Mouse (Mus musculus) megakaryocyte-erythroid progenitor cell, adult 5-6 weeks (primary cell): ENCODE measurements at regions not wholly inside any gene's neighbourhood (a gene's known extent, or its start where the extent isn't known, plus 50 kb on each side); places are given as distances from the start of the nearest gene placed in this dataset.
"Not testable (repeated sequence)": the region's sequence is repeated elsewhere in the genome, so short reads cannot be mapped to it uniquely, and the experiment has no call there.

ENCODE experiments used
- ATAC-seq: replicated peaks from 2 replicates; pipeline ENCODE4 v1.8.0; 2016; ENCODE audit warnings: mild to moderate bottlenecking, inconsistent platforms; ENCODE audit not compliant: severe bottlenecking, poor library complexity, low FRiP score, low TSS enrichment

- ATAC-seq: no peak
These were observed 486.2 kb downstream of the Hace1 start for GRCm38 (mm10) chr10:46063831-46064230.

- no peak for ATAC-seq
These were observed 493.1 kb downstream of the Hace1 start for GRCm38 (mm10) chr10:46070766-46071165.

DNA sequence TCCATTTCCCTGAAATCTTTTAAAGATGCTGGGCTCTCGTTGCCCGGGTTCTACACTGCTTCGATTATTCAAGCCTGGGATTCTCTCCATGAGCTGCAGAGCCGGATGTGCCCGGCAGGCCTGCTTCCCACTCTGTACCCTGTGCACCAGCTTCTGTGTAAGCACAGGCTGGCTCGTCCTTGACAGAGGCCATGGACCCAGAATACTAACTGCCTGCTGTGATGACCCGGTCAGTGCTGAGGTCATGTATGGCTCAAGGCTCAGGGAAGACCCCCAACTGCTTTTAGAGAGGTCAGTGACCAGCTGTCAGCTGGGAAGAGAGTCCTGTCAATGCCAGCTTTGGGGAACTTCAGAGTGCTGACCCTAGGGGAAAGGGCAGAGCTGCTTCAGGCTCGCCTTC, 493.6 kb downstream of the Hace1 start:
- ATAC-seq: no peak

- ATAC-seq: no peak
These were observed 494.4 kb downstream of the Hace1 start for GRCm38 (mm10) chr10:46071810-46072549.

DNA sequence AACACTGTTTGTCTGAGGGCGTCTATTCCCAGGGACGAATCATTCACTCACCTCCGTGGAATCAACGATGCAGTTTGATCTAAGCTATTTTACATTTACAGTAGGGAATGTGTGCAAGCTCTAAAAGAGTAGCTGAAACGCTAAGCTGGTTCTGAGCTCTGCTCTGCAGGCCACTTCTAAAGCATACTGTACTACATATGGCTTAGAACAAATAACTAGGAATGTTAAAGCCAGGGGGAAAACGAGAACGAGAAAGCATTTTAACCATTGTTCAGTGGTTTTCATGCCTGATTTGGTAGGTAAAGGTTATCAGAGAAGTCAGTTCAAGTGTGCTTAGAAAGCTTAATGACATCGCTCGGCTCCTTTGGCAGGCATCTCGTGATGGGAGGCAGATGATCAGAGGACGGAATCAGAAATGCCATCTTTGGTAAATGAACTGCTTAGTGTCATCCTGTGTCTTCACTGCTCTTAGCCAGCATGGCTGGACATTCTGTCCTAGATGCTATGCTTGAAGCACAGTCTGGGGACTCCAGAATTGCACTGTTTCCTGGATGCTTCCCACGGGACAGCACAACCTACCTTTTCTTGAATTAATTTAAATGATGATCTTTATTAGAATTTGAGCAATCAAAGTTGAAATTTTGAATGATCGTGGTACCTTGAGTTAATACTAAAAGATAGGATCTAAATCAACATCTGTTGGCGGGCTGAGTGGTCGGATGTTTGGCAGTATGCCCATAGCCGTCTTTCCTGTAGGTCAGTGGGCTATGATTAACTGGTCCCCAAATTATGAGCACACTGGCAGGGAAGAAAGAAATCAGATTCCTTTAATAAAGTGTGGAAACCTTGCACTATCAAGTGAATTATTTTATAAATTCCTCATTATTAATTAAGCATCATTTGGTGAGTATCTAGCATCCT, 495.2 kb downstream of the Hace1 start:
- no peak for ATAC-seq

DNA sequence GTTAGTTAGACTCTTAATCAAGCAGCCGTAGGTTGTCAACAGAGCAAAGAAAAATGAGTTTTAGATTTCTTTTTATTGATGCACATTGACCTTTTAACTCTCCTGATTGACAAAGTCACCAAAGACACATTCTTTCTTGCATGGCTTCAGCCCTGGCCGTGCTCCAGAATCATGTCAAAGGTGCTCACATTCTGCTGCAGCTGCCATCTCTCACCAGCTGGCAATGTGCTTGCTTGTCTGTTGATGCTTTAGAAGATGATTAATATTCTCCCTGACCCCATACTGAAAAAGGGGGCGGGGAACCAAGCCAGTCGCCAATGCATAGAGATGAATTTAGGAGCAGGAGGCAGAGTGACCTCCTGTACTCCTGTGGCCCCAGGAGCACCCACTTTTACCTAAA, 510.1 kb downstream of the Hace1 start:
- ATAC-seq: no peak

DNA sequence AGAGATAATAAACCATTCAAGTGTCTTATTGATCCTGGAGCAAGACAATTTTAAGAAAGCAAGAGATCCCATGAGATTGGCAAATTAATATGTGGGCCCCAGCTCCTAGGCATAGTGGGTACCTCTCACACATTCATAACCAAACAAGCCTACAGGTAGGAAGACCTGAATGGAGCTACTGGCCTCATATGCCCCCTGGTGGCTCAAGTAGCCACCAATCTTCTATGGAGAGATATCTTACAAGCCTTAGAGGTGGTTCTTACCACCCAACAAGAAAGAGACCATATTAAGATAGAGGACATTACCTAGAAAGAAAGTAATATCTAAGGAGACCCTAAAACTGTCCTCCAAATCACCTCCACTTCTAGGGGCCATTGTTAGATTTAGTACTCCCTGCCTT, 523.2 kb downstream of the Hace1 start:
- no peak for ATAC-seq

- ATAC-seq: no peak
These were observed 531.2 kb downstream of the Hace1 start for GRCm38 (mm10) chr10:46108810-46109209.

DNA sequence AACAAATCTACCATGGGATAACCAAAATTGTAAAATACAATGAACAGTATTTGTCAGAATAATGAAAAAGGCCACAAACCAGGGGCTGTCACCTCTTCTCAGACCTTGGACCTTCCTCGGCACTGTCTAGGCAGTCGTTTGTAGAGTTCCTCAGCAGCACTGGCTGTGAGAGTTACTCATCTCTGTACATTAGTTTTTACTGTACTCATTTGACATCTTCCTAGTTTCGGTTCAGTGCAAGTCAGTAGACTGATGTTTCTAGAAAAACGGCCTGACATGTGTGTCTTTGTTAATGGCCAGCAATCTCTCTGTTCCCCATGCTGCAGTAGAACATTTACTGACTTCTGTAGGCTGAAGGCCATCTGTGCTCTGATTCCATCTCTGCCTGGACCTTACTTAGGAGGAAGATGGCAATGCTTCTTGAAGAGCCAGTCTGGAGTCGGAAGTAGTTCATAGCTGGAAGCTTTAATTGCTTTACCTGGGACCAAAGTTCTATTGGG, 537.1 kb downstream of the Hace1 start:
- ATAC-seq: no peak

DNA sequence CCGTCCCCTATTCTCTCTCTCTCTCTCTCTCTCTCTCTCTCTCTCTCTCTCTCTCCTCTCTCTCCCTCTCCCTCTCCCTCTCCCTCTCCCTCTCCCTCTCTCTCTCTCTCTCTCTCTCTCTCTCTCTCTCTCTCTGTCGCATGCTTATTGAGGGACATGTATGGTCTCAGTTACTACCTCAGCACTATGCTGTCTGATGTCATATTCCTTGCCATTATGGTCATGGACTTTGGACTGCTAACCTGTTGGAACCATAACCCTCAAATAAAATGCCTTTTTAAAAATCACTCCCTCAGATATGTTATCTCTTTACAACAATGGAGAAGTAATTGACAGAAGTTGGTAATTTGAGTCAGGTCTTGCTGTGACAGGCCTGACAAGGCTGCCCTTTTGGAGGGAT, 544.8 kb downstream of the Hace1 start:
- not testable (repeated sequence) for ATAC-seq

GRCm38 (mm10) chr10:46123795-46124194, 546.2 kb downstream of the Hace1 start:
- ATAC-seq: no peak

DNA sequence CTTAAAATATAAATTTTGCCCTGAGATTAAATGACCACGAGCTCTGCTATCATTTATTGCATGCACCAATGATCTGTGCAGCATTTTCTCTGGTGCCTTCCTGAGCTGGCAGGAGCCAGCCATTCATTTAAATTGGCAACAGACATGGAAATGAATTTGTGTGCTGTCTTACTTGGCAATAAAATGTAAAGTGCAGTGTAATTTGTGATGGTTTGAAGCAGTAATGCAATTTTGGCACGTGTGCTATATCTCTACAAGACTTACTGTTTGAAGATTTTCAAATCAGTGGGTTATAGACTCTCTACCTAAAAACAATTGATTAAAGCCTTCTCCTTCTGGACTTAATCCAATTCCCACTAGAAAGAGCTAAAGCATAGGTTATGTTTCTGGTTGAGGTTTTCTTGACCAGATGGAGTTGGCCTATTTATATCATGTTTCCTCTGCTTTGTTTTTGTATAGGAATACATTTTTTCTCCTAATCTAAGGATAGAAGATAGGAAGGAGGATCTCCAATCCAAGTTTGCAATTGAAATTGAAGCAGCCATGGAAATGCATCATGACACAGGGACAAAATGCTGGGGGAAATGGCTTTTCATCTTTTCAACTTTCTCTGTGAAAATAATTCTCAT, 557.6 kb downstream of the Hace1 start:
- ATAC-seq: no peak

GRCm38 (mm10) chr10:46174035-46174434, 596.4 kb downstream of the Hace1 start:
- ATAC-seq: no peak

GRCm38 (mm10) chr10:46185763-46186458, 608.3 kb downstream of the Hace1 start:
- no peak for ATAC-seq

GRCm38 (mm10) chr10:46194143-46194542, 616.5 kb downstream of the Hace1 start:
- ATAC-seq: no peak

DNA sequence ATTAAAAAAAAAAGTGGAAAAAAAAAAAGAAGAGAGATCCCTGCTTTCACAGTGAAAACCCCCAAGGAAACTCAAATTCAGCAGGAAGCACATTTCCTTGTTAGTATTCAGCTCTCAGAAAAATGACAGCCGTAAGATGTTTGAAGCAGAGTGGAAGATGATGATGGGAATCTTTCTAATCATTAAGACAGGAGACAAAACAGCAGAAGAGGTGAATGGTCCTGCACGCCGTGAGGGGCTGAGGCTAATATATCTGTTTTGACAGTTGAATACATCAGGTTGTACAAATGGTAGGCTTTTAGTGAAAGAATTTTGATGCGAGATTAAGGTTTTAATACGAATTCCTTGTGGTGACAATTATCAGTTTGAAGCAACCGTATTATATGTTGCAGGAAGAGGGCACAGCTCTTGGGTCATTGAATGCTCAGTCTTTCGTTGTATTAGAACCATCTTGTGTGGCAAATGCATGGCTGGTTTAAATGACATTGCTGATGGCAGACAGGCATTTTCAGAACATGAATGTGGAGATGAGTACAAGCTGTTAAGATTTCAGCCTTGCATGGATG, 649.3 kb downstream of the Hace1 start:
- ATAC-seq: no peak

GRCm38 (mm10) chr10:46229608-46230007, 652.0 kb downstream of the Hace1 start:
- no peak for ATAC-seq

- no peak for ATAC-seq
These were observed 658.0 kb downstream of the Hace1 start for GRCm38 (mm10) chr10:46235581-46235980.

GRCm38 (mm10) chr10:46255575-46255974, 677.9 kb downstream of the Hace1 start:
- ATAC-seq: no peak
